Mouse (Mus musculus): ENCODE results near the gene Pygb. TPM values are rescaled to one million over a fixed set of nuclear protein-coding genes. Genes with fewer than 3 reads are reported as not detected.

Gene Pygb
- polyA plus RNA-seq, 1 experiment: 25.7 TPM

GRCm38 (mm10) chr2:150768678-150769077 is 17.9 kb upstream of the Pygb start:
- WGBS: 92% methylated on average over 1 of the region's 1 CpGs
- H3K27ac ChIP-seq (ENCODE audit: insufficient read depth, low read length): no peak overlapping the region
- H3K4me3 ChIP-seq (ENCODE audit: extremely low read depth, insufficient read depth, insufficient read length): no peak overlapping the region
- TF ChIP-seq CTCF (IDR thresholded peaks at IDR 0.05; ENCODE audit: extremely low read depth, insufficient read depth, insufficient read length, insufficient replicate concordance): no peak
- no peak for TF ChIP-seq POLR2A (IDR thresholded peaks at IDR 0.05; ENCODE audit: low read depth, low read length)
- H3K27me3 ChIP-seq (ENCODE audit: control insufficient read depth, insufficient read depth, low read length): no peaks in the 10 kb centered on the region
- H3K4me1 ChIP-seq (ENCODE audit: control insufficient read depth, insufficient read depth, insufficient read length): no peaks in the 10 kb centered on the region
- H3K36me3 ChIP-seq (ENCODE audit: control insufficient read depth, insufficient read depth, low read length): peaks cover 32% of the 10 kb centered on the region
- no peak for DNase-seq (ENCODE audit: low read depth in 1 of 2, low spot score in 2 of 2)

- no peak for TF ChIP-seq POLR2A (IDR thresholded peaks at IDR 0.05; ENCODE audit: low read depth, low read length)
- H3K27me3 ChIP-seq (ENCODE audit: control insufficient read depth, insufficient read depth, low read length): no peaks in the 10 kb centered on the region
- peaks cover 24% of the 10 kb centered on the region for H3K36me3 ChIP-seq (ENCODE audit: control insufficient read depth, insufficient read depth, low read length)
- no peak for DNase-seq (ENCODE audit: low read depth in 1 of 2, low spot score in 2 of 2)
- H3K4me1 ChIP-seq (ENCODE audit: control insufficient read depth, insufficient read depth, insufficient read length): no peaks in the 10 kb centered on the region
- no peak overlapping the region for H3K27ac ChIP-seq (ENCODE audit: insufficient read depth, low read length)
- H3K4me3 ChIP-seq (ENCODE audit: extremely low read depth, insufficient read depth, insufficient read length): no peak overlapping the region
- 78% methylated on average over 1 of the region's 1 CpGs for WGBS
These were observed 15.8 kb upstream of the Pygb start for GRCm38 (mm10) chr2:150770747-150771146.

- H3K36me3 ChIP-seq (ENCODE audit: control insufficient read depth, insufficient read depth, low read length): peaks cover 24% of the 10 kb centered on the region
- no peaks in the 10 kb centered on the region for H3K27me3 ChIP-seq (ENCODE audit: control insufficient read depth, insufficient read depth, low read length)
- 91% methylated on average over 6 of the region's 6 CpGs for WGBS
- TF ChIP-seq POLR2A (IDR thresholded peaks at IDR 0.05; ENCODE audit: low read depth, low read length) (no peak), CTCF (IDR thresholded peaks at IDR 0.05; ENCODE audit: extremely low read depth, insufficient read depth, insufficient read length, insufficient replicate concordance) (no peak)
- no peak for DNase-seq (ENCODE audit: low read depth in 1 of 2, low spot score in 2 of 2)
- H3K4me1 ChIP-seq (ENCODE audit: control insufficient read depth, insufficient read depth, insufficient read length): no peaks in the 10 kb centered on the region
- no peak overlapping the region for H3K4me3 ChIP-seq (ENCODE audit: extremely low read depth, insufficient read depth, insufficient read length)
- no peak overlapping the region for H3K27ac ChIP-seq (ENCODE audit: insufficient read depth, low read length)
These were observed 15.4 kb upstream of the Pygb start for GRCm38 (mm10) chr2:150771169-150771568.

- TF ChIP-seq POLR2A (IDR thresholded peaks at IDR 0.05; ENCODE audit: low read depth, low read length): no peak
- TF ChIP-seq CTCF (IDR thresholded peaks at IDR 0.05; ENCODE audit: extremely low read depth, insufficient read depth, insufficient read length, insufficient replicate concordance): no peak
- DNase-seq (ENCODE audit: low read depth in 1 of 2, low spot score in 2 of 2): no peak
- Histone ChIP-seq H3K4me1 (ENCODE audit: control insufficient read depth, insufficient read depth, insufficient read length) (no peaks in the 10 kb centered on the region), H3K27ac (ENCODE audit: insufficient read depth, low read length) (no peak overlapping the region), H3K27me3 (ENCODE audit: control insufficient read depth, insufficient read depth, low read length) (no peaks in the 10 kb centered on the region), H3K36me3 (ENCODE audit: control insufficient read depth, insufficient read depth, low read length) (peaks cover 20% of the 10 kb centered on the region), H3K4me3 (ENCODE audit: extremely low read depth, insufficient read depth, insufficient read length) (no peak overlapping the region)
- WGBS: 83% methylated on average over 8 of the region's 8 CpGs
These were observed 14.5 kb upstream of the Pygb start for GRCm38 (mm10) chr2:150771996-150772395.

GRCm38 (mm10) chr2:150772466-150773119 is 13.9 kb upstream of the Pygb start:
- Histone ChIP-seq H3K27me3 (ENCODE audit: control insufficient read depth, insufficient read depth, low read length) (no peaks in the 10 kb centered on the region), H3K4me3 (ENCODE audit: extremely low read depth, insufficient read depth, insufficient read length) (no peak overlapping the region), H3K36me3 (ENCODE audit: control insufficient read depth, insufficient read depth, low read length) (peaks cover 16% of the 10 kb centered on the region), H3K27ac (ENCODE audit: insufficient read depth, low read length) (no peak overlapping the region), H3K4me1 (ENCODE audit: control insufficient read depth, insufficient read depth, insufficient read length) (no peaks in the 10 kb centered on the region)
- 55% methylated on average over 10 of the region's 10 CpGs for WGBS
- TF ChIP-seq CTCF (IDR thresholded peaks at IDR 0.05; ENCODE audit: extremely low read depth, insufficient read depth, insufficient read length, insufficient replicate concordance) (no peak), POLR2A (IDR thresholded peaks at IDR 0.05; ENCODE audit: low read depth, low read length) (no peak)
- no peak for DNase-seq (ENCODE audit: low read depth in 1 of 2, low spot score in 2 of 2)

- no peak for TF ChIP-seq CTCF (IDR thresholded peaks at IDR 0.05; ENCODE audit: extremely low read depth, insufficient read depth, insufficient read length, insufficient replicate concordance)
- no peak for TF ChIP-seq POLR2A (IDR thresholded peaks at IDR 0.05; ENCODE audit: low read depth, low read length)
- Histone ChIP-seq H3K4me3 (ENCODE audit: extremely low read depth, insufficient read depth, insufficient read length) (no peak overlapping the region), H3K36me3 (ENCODE audit: control insufficient read depth, insufficient read depth, low read length) (no peaks in the 10 kb centered on the region), H3K4me1 (ENCODE audit: control insufficient read depth, insufficient read depth, insufficient read length) (no peaks in the 10 kb centered on the region), H3K27ac (ENCODE audit: insufficient read depth, low read length) (no peak overlapping the region), H3K27me3 (ENCODE audit: control insufficient read depth, insufficient read depth, low read length) (no peaks in the 10 kb centered on the region)
- 68% methylated on average over 2 of the region's 2 CpGs for WGBS
- no peak for DNase-seq (ENCODE audit: low read depth in 1 of 2, low spot score in 2 of 2)
These were observed 3.7 kb upstream of the Pygb start for GRCm38 (mm10) chr2:150782801-150783200.

- Histone ChIP-seq H3K4me1 (ENCODE audit: control insufficient read depth, insufficient read depth, insufficient read length) (peaks cover 2% of the 10 kb centered on the region; the same call in 1 of the 2 replicates), H3K27ac (ENCODE audit: insufficient read depth, low read length) (no peak overlapping the region), H3K36me3 (ENCODE audit: control insufficient read depth, insufficient read depth, low read length) (peaks cover under 1% of the 10 kb centered on the region; the same call in 1 of the 2 replicates), H3K4me3 (ENCODE audit: extremely low read depth, insufficient read depth, insufficient read length) (peak overlapping the region; percentile 77), H3K27me3 (ENCODE audit: control insufficient read depth, insufficient read depth, low read length) (no peaks in the 10 kb centered on the region)
- 3% methylated on average over 21 of the region's 23 CpGs for WGBS
- peak in 1 of 2 experiments; percentile 13 for DNase-seq (ENCODE audit: low read depth in 1 of 2, low spot score in 2 of 2)
- no peak for TF ChIP-seq POLR2A (IDR thresholded peaks at IDR 0.05; ENCODE audit: low read depth, low read length)
These were observed 768 bp downstream of the Pygb start for GRCm38 (mm10) chr2:150787234-150787771.
